Mouse (Mus musculus): Measurements from ENCODE around the gene Kcnip3. TPM values are rescaled to one million over a fixed set of nuclear protein-coding genes. Genes with fewer than 3 reads are reported as not detected.

Gene Kcnip3
- polyA plus RNA-seq, 1 experiment from 2014 or later: 4.0 TPM

DNA sequence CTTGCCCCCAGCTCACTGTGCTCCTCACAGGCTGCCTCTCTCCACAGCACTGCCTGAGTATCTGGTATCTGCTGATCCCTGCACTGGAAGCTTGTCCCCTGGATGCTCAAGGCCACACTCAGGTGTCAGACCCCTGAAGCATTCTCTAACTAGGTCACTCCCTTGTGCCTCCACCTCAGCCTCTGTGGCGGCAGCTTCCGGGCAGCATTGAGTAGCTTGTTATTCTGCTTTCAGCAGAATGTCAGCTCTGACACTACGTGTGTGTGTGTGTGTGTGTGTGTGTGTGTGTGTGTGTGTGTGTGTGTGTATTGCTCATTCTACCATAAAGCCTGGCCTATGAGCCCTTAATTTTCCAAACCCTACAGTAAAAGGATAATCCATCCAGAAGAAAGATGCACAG, 8.7 kb downstream of the Kcnip3 start:
- no peaks in the 10 kb centered on the region for H3K27me3 ChIP-seq
- peaks cover 19% of the 10 kb centered on the region for H3K4me1 ChIP-seq
- H3K4me3 ChIP-seq (replicated peaks): no peak overlapping the region
- H3K27ac ChIP-seq: no peak overlapping the region
- H3K9ac ChIP-seq: no peak overlapping the region
- 41% methylated on average over 3 of the region's 3 CpGs for WGBS
- no peak for ATAC-seq (replicated peaks; ENCODE audit: low FRiP score)
- no peaks in the 10 kb centered on the region for H3K36me3 ChIP-seq
- no peaks in the 10 kb centered on the region for H3K9me3 ChIP-seq (replicated peaks)
- H3K4me2 ChIP-seq: no peak overlapping the region

DNA sequence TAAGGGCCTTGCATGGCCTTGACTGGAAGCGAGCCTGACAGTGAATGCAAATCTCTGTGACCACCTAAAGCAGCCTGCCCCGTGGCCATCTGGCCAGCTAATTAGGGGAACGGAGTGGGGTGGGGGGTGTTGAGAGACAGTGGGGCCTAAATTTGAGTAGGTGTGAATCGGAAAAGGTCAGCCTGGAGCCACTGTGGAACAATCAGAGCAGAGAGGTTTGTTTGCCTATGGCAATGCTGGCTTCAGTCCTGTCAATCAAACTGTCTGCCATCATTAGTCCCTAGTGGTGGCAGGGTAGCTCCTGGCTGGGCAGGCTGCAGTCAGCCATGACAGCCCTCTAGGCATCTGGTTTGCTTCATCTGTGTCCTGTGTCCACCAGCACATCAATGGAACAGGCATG, 10.5 kb downstream of the Kcnip3 start:
- Histone ChIP-seq H3K27me3 (0 out of 2 replicates have a peak, but pooled peaks cover 4% of the 10 kb centered on the region), H3K9ac (0 out of 2 replicates have a peak overlapping the region, but pooled peaks have one; percentile 0), H3K9me3 (replicated peaks) (no peaks in the 10 kb centered on the region), H3K4me2 (no peak overlapping the region), H3K4me3 (replicated peaks) (no peak overlapping the region), H3K27ac (0 out of 2 replicates have a peak overlapping the region, but pooled peaks have one; percentile 0), H3K4me1 (peaks cover 33% of the 10 kb centered on the region), H3K36me3 (no peaks in the 10 kb centered on the region)
- ATAC-seq (replicated peaks; ENCODE audit: low FRiP score): peak; percentile 63; the same call in 1 of the 2 replicates
- WGBS: 11% methylated on average over 4 of the region's 4 CpGs

- Histone ChIP-seq H3K27me3 (peaks cover 14% of the 10 kb centered on the region; the same call in 1 of the 2 replicates), H3K4me3 (replicated peaks) (no peak overlapping the region), H3K36me3 (no peaks in the 10 kb centered on the region), H3K4me1 (peaks cover 33% of the 10 kb centered on the region), H3K9me3 (replicated peaks) (no peaks in the 10 kb centered on the region), H3K9ac (no peak overlapping the region), H3K27ac (no peak overlapping the region), H3K4me2 (no peak overlapping the region)
- WGBS: 66% methylated on average over 7 of the region's 7 CpGs
- ATAC-seq (replicated peaks; ENCODE audit: low FRiP score): no peak
Measured at GRCm38 (mm10) chr2:127507967-127508660, 13.8 kb downstream of the Kcnip3 start.

- H3K36me3 ChIP-seq: no peaks in the 10 kb centered on the region
- no peaks in the 10 kb centered on the region for H3K9me3 ChIP-seq (replicated peaks)
- H3K4me3 ChIP-seq (replicated peaks): no peak overlapping the region
- no peak for ATAC-seq (replicated peaks; ENCODE audit: low FRiP score)
- H3K4me1 ChIP-seq: peaks cover 33% of the 10 kb centered on the region
- H3K27ac ChIP-seq: no peak overlapping the region
- H3K4me2 ChIP-seq: no peak overlapping the region
- peaks cover 14% of the 10 kb centered on the region; the same call in 1 of the 2 replicates for H3K27me3 ChIP-seq
- 31% methylated on average over 7 of the region's 7 CpGs for WGBS
- no peak overlapping the region for H3K9ac ChIP-seq
Measured at GRCm38 (mm10) chr2:127507077-127507774, 14.7 kb downstream of the Kcnip3 start.

DNA sequence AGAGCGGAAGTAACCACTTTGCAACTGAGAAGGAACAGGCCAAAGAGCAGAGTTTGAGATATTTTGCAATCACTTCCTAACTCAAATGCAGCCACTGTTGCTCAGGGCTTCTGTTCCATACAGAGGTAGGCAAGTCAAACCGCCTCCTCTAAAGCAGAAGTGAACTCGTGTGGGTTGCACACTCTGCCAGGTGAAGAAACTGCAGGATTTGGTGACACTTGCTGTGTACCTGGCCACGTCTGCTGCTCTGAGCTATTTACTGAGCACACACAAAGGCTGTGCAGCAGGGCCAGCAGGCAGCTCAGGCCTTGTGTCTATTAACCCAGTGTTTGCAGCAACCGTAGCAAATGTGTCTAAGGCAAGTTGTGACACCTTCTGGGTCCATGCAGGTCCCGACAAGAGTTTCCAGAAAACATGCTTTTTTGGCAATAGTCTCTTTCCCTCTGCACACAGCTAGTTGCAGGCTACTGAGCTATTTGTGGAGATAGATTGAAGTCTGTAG, 15.7 kb downstream of the Kcnip3 start:
- no peak for ATAC-seq (replicated peaks; ENCODE audit: low FRiP score)
- Histone ChIP-seq H3K9me3 (replicated peaks) (no peaks in the 10 kb centered on the region), H3K4me2 (no peak overlapping the region), H3K27me3 (peaks cover 23% of the 10 kb centered on the region), H3K9ac (no peak overlapping the region), H3K4me1 (peaks cover 25% of the 10 kb centered on the region), H3K4me3 (replicated peaks) (no peak overlapping the region), H3K27ac (no peak overlapping the region), H3K36me3 (no peaks in the 10 kb centered on the region)
- WGBS: 89% methylated on average over 6 of the region's 6 CpGs

GRCm38 (mm10) chr2:127505196-127505595, 16.7 kb downstream of the Kcnip3 start:
- H3K27ac ChIP-seq: no peak overlapping the region
- H3K27me3 ChIP-seq: peaks cover 26% of the 10 kb centered on the region
- H3K4me2 ChIP-seq: no peak overlapping the region
- no peak for ATAC-seq (replicated peaks; ENCODE audit: low FRiP score)
- H3K4me1 ChIP-seq: peaks cover 17% of the 10 kb centered on the region; the same call in 1 of the 2 replicates
- 45% methylated on average over 4 of the region's 4 CpGs for WGBS
- H3K9me3 ChIP-seq (replicated peaks): no peaks in the 10 kb centered on the region
- H3K4me3 ChIP-seq (replicated peaks): no peak overlapping the region
- no peak overlapping the region for H3K9ac ChIP-seq
- H3K36me3 ChIP-seq: no peaks in the 10 kb centered on the region

- H3K27me3 ChIP-seq: peaks cover 26% of the 10 kb centered on the region
- no peaks in the 10 kb centered on the region for H3K36me3 ChIP-seq
- 59% methylated on average over 8 of the region's 8 CpGs for WGBS
- peaks cover 17% of the 10 kb centered on the region; the same call in 1 of the 2 replicates for H3K4me1 ChIP-seq
- H3K9me3 ChIP-seq (replicated peaks): no peaks in the 10 kb centered on the region
- H3K4me3 ChIP-seq (replicated peaks): no peak overlapping the region
- H3K4me2 ChIP-seq: no peak overlapping the region
- ATAC-seq (replicated peaks; ENCODE audit: low FRiP score): no peak
- no peak overlapping the region for H3K9ac ChIP-seq
- no peak overlapping the region for H3K27ac ChIP-seq
Measured at GRCm38 (mm10) chr2:127503751-127504549, 17.9 kb downstream of the Kcnip3 start.

- Histone ChIP-seq H3K27me3 (peaks cover 20% of the 10 kb centered on the region), H3K4me3 (replicated peaks) (no peak overlapping the region), H3K4me2 (no peak overlapping the region), H3K36me3 (no peaks in the 10 kb centered on the region), H3K27ac (no peak overlapping the region), H3K4me1 (no peaks in the 10 kb centered on the region), H3K9ac (no peak overlapping the region), H3K9me3 (replicated peaks) (no peaks in the 10 kb centered on the region)
- ATAC-seq (replicated peaks; ENCODE audit: low FRiP score): no peak
- WGBS: 56% methylated on average over 7 of the region's 7 CpGs
Measured at GRCm38 (mm10) chr2:127501061-127501460, 20.8 kb downstream of the Kcnip3 start.

DNA sequence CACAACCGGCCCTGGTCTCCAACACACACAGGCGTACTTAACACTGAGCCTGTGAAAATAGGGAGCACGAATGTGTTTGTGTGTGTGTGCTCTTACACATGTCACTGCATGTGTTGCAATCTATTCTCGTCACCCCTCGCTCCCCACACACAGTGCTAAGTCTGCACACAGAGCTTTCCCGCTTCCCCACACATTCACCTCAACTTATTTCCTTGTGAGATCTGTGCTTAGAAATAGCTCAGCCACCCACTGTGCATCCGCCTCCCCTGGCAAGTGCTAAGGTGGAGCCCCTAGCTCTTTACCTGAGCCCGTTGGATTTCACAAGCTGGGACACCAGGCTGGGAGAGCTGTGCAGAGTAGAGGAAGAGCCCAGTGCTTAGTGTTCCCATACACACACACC, 23.1 kb downstream of the Kcnip3 start:
- no peaks in the 10 kb centered on the region for H3K36me3 ChIP-seq
- 86% methylated on average over 8 of the region's 8 CpGs for WGBS
- no peak for ATAC-seq (replicated peaks; ENCODE audit: low FRiP score)

DNA sequence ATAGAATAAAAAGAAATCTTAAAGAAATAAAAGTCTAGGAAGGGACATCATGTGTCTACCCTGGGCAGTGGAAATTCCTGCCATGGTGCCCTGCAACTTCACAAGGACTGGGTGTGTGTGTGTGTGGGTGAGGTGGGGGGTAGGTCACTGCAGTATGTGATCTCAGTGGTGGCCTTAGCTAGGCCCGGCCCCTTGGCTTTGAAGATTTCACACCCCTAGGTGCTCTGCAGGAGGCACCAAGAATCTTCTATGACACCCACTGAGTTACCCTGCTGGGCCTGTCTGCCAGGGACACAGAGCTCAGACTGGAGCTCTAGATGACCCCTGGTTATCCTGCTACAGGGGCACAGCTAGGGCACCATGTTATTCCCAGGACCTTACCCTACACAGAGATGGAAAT, 25.6 kb downstream of the Kcnip3 start:
- Histone ChIP-seq H3K4me1 (no peaks in the 10 kb centered on the region), H3K9ac (no peak overlapping the region), H3K27ac (no peak overlapping the region), H3K4me3 (replicated peaks) (no peak overlapping the region), H3K36me3 (no peaks in the 10 kb centered on the region), H3K4me2 (no peak overlapping the region), H3K9me3 (replicated peaks) (no peaks in the 10 kb centered on the region), H3K27me3 (peaks cover 4% of the 10 kb centered on the region)
- no peak for ATAC-seq (replicated peaks; ENCODE audit: low FRiP score)
- WGBS: 69% methylated on average over 1 of the region's 1 CpGs

More for the DNA sequence above, 23.1 kb downstream of the Kcnip3 start:
- Histone ChIP-seq H3K9ac (no peak overlapping the region), H3K4me2 (no peak overlapping the region), H3K27ac (no peak overlapping the region), H3K4me3 (replicated peaks) (no peak overlapping the region), H3K27me3 (peaks cover 12% of the 10 kb centered on the region), H3K9me3 (replicated peaks) (no peaks in the 10 kb centered on the region), H3K4me1 (no peaks in the 10 kb centered on the region)

GRCm38 (mm10) chr2:127484476-127485170, 37.3 kb downstream of the Kcnip3 start:
- Histone ChIP-seq H3K27me3 (peaks cover 67% of the 10 kb centered on the region), H3K9ac (no peak overlapping the region), H3K9me3 (replicated peaks) (no peaks in the 10 kb centered on the region), H3K4me1 (peaks cover 51% of the 10 kb centered on the region), H3K4me3 (replicated peaks) (peak overlapping the region; percentile 21), H3K36me3 (no peaks in the 10 kb centered on the region), H3K4me2 (peak overlapping the region; percentile 50), H3K27ac (no peak overlapping the region)
- peak; percentile 54 for ATAC-seq (replicated peaks; ENCODE audit: low FRiP score)
- 9% methylated on average over 19 of the region's 19 CpGs for WGBS

Data from kidney, embryonic 15.5 days (tissue).